Mouse (Mus musculus): Measurements from ENCODE around the gene Olfr743. TPM values are rescaled to one million over a fixed set of nuclear protein-coding genes. Genes with fewer than 3 reads are reported as not detected.

Olfr743 gene
- not detected in 2 replicates for polyA plus RNA-seq (2012)

DNA sequence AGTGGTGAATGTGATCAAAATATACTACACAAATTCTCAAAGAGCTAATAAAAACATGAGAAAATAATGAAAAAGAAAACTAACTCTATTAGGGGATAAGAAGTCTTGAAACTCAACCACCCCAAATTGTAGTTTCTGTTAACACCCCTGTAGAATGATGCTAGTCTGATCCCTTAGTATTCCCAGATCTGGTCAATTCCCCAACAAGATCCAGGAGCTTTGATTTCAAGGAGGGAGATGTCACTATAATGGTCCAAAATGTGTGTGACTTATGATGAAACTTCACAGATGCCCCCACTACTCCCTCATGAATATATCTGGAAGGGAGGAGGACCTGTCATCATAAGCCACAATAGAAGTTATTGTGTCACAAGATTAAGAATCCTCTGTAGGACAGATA, at the start of gene Olfr743:
TSS of gene Olfr743 (plus strand) at position 301 of the 400 bp plus-strand sequence.
- TF ChIP-seq GATA1 (IDR thresholded peaks at IDR 0.05; ENCODE audit: low read length) = no peak

DNA sequence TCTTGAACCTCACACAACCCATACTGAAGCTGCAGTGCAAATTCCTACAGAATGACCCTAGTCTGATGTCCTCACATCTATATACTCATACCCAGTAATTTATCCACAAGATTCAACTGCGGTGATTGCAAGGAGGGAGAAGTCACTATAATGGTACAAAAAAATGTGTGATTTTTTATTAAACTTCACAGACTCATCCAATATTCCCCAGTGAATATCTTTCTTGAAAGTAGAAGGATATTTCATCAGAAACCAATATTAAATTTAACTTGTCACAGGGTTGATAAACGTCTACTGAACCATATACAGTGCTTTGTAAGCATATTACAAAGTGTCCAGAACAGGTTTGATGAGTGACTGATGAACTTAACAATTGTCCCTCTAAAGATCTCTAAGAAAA, 49.2 kb upstream of the Olfr743 start, which contains the start of gene Olfr741:
TSS of gene Olfr741 (plus strand) at position 301 of the 400 bp plus-strand sequence.
- TF ChIP-seq GATA1 (IDR thresholded peaks at IDR 0.05; ENCODE audit: low read length) = no peak

DNA sequence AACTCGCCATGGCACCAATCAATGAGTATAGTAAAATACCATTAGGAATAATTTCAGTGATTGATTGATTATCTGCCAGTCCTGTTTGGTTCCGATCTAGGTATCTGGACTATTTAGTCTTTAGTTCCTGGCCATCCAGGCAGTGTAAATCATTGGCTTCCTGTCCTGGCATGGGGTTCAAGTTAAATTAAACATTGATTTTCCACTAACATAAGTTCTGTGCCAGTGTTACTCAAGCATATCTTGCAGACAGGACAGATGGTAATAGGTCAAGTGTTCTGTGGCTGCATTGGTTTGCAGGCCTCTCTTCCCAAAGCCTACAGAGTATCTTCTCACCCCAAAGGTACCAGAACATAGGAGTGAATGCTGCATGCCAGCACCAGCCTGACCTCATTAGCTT, 43.2 kb upstream of the Olfr743 start:
- TF ChIP-seq GATA1 (IDR thresholded peaks at IDR 0.05; ENCODE audit: low read length) = no peak

DNA sequence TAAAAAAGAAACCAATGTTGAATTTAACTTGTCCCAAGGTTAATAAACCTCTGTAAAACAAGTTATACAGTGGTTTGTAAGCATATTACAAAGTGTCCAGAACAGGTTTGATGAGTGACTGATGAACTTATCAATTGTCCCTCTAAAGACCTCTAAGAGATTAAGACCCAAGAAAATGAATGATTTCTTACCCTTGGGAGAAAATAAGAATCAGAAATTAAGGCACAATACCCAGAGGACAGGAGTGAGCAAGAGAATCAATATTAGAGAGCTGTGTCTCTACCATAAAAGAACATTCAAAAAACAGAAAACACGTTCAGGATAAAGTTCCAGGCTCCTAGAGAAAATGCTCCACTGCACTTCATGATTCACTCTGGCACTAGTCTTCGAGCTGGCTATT, 18.3 kb upstream of the Olfr743 start, which contains the start of gene Olfr742:
TSS of gene Olfr742 (plus strand) at position 301 of the 400 bp plus-strand sequence.
- TF ChIP-seq GATA1 (IDR thresholded peaks at IDR 0.05; ENCODE audit: low read length) = no peak

DNA sequence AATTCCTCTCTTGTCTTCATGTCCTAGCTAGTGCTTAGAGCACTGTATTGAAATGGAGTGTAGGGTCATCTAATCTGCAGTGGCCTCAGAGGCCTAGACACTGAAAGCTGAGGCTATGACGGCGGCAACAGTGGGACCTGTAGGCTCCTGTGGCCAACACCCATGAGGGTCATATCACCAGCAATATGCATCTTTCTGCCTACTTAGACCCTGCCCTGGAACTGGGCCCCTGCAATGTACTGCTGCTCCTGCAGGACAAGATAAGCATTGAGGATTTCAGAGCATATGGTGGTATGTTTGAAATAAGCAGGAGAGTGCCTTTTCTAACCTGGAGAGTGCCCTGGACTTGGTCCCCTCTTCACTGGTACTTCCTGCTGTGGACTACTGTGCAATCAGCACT, 31.1 kb downstream of the Olfr743 start:
- TF ChIP-seq GATA1 (IDR thresholded peaks at IDR 0.05; ENCODE audit: low read length) = no peak

Other genes with a start within 250 kb of the Olfr743 start
- gene Olfr732, start 237.6 kb upstream of the Olfr743 start, polyA plus RNA-seq (2012) = not detected in 2 replicates
- not detected in 2 replicates for gene Olfr733, start 220.3 kb upstream of the Olfr743 start, polyA plus RNA-seq (2012)
- not detected in 2 replicates for gene Olfr734, start 195.1 kb upstream of the Olfr743 start, polyA plus RNA-seq (2012)
- gene Olfr735, start 173.0 kb upstream of the Olfr743 start, polyA plus RNA-seq (2012) = not detected in 2 replicates
- not detected in 2 replicates for gene Tlr11, start 163.9 kb upstream of the Olfr743 start, polyA plus RNA-seq (2012)
- gene Olfr736, start 140.7 kb upstream of the Olfr743 start, polyA plus RNA-seq (2012) = not detected in 2 replicates
- not detected in 2 replicates for gene Olfr738, start 114.3 kb upstream of the Olfr743 start, polyA plus RNA-seq (2012)
- gene Olfr739, start 103.2 kb upstream of the Olfr743 start, polyA plus RNA-seq (2012) = not detected in 2 replicates
- gene Olfr740, start 76.3 kb upstream of the Olfr743 start, polyA plus RNA-seq (2012) = not detected in 2 replicates
- not detected in 2 replicates for gene Olfr741, start 49.1 kb upstream of the Olfr743 start, polyA plus RNA-seq (2012)
- not detected in 2 replicates for gene Olfr742, start 18.2 kb upstream of the Olfr743 start, polyA plus RNA-seq (2012)
- gene Olfr744, start 93.0 kb downstream of the Olfr743 start, polyA plus RNA-seq (2012) = not detected in 2 replicates
- not detected in 2 replicates for gene Olfr745, start 117.5 kb downstream of the Olfr743 start, polyA plus RNA-seq (2012)
- gene Olfr746, start 125.2 kb downstream of the Olfr743 start, polyA plus RNA-seq (2012) = not detected in 2 replicates
- gene Olfr747, start 171.4 kb downstream of the Olfr743 start, polyA plus RNA-seq (2012) = not detected in 2 replicates
- gene Olfr748, start 185.5 kb downstream of the Olfr743 start, polyA plus RNA-seq (2012) = not detected in 2 replicates
- not detected in 2 replicates for gene Olfr749, start 223.3 kb downstream of the Olfr743 start, polyA plus RNA-seq (2012)

Data from G1E-ER4 (cell line).